Mouse (Mus musculus): ENCODE measurements around the gene Map2k4.

Map2k4 gene

GRCm38 (mm10) chr11:65773946-65774656, 14.0 kb downstream of the Map2k4 start:
- DNase-seq (ENCODE audit: low read depth, low spot score) = no peak

- DNase-seq (ENCODE audit: low read depth, low spot score) = no peak
Observed at GRCm38 (mm10) chr11:65773535-65773934, 14.6 kb downstream of the Map2k4 start.

DNA sequence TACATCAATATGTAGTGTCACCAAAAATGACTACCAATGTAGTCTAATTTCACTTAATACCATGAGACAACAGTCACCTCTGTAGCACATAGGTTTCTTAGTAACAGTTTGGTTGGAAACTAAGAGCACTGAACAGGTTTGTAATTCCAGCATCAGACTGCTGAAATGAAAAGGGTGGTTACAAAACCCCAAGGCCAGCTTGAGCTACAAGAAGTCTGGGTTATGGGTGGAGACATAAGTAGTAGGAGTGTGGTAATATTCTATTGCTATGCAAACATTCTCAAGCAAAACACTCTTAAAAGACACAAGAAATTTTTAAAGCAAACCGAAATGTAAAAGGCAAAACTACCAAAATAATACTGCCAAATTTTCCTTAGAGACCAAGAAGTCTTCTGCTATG, 16.6 kb downstream of the Map2k4 start:
- no peak for DNase-seq (ENCODE audit: low read depth, low spot score)

DNA sequence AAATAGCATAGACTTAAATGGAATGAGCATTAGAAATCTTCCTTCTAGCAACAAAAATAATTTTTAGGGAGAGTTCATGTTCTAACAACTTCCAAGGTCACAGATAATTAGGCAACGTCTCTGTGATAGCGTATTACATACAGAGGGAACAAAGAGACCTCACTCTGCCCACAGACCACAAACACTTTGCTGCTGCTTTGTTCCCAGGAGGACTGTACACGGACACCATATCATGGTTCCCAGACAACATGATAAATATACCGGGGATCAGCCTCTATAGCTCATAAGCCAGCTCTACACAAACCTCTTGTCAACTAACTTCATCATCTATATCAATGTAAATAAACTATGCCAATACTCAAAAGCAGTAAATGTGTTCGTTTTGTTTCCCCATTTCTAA, 18.1 kb downstream of the Map2k4 start:
- DNase-seq (ENCODE audit: low read depth, low spot score) = no peak

DNA sequence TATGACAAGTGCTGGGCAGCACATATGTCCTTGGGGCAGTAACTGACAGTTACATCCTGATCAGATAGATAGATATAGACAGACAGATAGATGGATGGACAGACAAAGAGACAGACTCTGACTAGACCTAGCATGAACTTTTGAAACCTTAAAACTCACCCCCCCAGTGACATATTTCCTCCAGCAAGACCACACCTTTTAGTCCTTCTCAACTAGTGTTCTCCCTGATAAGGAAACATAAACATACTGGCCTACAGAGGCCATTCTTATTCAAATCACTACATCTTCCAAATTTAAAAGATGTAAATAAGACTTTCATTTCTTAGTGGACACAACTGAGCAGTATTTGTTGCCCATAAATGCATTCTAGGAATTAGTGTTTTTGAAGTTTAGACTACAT, 19.7 kb downstream of the Map2k4 start:
- DNase-seq (ENCODE audit: low read depth, low spot score) = no peak

DNA sequence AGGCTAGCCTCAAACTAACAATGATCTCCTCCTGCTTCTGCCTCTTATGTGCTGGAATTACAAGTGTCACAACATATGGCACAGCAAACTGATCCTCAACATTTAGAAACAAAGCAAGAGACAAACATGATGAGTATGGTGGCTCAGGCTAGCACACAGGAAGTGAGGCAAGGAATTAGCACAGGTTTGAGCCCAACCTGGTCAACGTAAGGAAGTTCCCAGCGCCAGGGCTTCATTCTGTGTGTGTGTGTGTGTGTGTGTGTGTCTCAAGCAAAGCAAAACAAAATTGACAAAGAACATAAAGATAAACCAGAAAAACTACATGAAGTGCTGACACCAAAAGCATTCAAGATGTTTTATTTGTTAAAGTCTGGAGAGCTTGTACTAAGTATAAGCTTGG, 27.2 kb downstream of the Map2k4 start:
- no peak for DNase-seq (ENCODE audit: low read depth, low spot score)

GRCm38 (mm10) chr11:65759350-65759749, 28.7 kb downstream of the Map2k4 start:
- DNase-seq (ENCODE audit: low read depth, low spot score) = no peak

- no peak for DNase-seq (ENCODE audit: low read depth, low spot score)
Observed at GRCm38 (mm10) chr11:65754161-65754560, 33.9 kb downstream of the Map2k4 start.

DNA sequence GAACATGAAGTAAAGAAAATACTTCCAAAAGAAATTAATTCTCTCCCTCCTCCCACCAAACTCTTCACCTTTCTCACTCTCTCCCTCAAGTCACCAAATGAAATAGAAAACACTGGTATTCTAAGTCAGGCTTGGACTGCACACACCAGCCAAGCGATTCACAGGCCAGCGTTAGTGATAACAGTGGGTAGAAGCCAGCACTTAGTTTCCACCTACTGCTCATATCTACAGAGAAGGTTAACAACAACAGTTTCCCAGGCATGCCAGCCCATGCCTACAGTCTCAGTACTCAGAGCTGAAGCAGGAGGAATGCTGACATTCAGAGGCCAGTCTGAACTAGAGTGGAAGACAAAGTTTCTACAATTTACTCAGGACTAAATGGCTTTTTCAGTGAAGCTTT, 34.5 kb downstream of the Map2k4 start:
- DNase-seq (ENCODE audit: low read depth, low spot score) = no peak

GRCm38 (mm10) chr11:65750546-65750945, 37.6 kb downstream of the Map2k4 start:
- DNase-seq (ENCODE audit: low read depth, low spot score) = no peak

GRCm38 (mm10) chr11:65747433-65747832, 40.7 kb downstream of the Map2k4 start:
- DNase-seq (ENCODE audit: low read depth, low spot score) = no peak

- DNase-seq (ENCODE audit: low read depth, low spot score) = no peak
Observed at GRCm38 (mm10) chr11:65745707-65746333, 42.3 kb downstream of the Map2k4 start.

GRCm38 (mm10) chr11:65743866-65744265, 44.2 kb downstream of the Map2k4 start:
- no peak for DNase-seq (ENCODE audit: low read depth, low spot score)

DNA sequence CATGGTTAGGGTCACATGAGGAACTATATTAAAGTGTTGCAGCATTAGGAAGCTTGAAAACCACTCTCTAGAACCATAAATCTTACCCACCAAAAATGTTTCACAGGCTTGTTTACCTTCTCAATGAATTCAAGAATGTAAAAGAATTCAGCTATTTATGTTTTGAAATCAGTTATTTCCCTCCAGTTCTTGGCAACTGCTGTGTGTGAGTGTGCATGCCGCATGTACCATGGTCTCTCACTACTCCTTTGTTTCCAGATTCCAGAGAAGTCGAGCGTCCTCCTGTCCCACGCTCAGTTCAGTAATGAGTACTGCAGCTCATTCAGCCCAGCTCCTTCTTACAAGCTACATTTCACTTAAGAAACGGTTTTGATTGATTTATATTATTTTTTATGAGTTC, 47.3 kb downstream of the Map2k4 start:
- DNase-seq (ENCODE audit: low read depth, low spot score) = no peak

- no peak for DNase-seq (ENCODE audit: low read depth, low spot score)
Observed at GRCm38 (mm10) chr11:65740390-65740789, 47.7 kb downstream of the Map2k4 start.

DNA sequence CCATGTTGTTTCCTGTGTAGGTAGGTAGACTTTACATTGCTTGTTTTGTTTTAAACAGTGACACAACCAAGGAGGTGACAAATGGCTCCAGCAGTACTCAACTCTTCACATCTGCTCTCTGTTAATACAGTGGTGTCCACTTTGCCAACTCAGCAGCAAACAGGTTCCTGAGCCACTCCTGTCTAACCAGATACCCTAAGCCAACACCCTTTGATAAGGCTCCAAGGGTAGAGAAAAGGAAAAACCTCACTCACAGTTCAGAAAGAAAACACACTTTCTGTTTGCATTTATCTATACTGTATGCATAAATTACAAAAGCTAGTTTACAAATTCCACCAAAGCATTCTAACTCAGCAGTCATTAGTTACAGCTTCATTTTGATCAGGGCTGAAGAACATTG, 48.2 kb downstream of the Map2k4 start:
- DNase-seq (ENCODE audit: low read depth, low spot score) = no peak

- no peak for DNase-seq (ENCODE audit: low read depth, low spot score)
Observed at GRCm38 (mm10) chr11:65734656-65735055, 53.4 kb downstream of the Map2k4 start.

DNA sequence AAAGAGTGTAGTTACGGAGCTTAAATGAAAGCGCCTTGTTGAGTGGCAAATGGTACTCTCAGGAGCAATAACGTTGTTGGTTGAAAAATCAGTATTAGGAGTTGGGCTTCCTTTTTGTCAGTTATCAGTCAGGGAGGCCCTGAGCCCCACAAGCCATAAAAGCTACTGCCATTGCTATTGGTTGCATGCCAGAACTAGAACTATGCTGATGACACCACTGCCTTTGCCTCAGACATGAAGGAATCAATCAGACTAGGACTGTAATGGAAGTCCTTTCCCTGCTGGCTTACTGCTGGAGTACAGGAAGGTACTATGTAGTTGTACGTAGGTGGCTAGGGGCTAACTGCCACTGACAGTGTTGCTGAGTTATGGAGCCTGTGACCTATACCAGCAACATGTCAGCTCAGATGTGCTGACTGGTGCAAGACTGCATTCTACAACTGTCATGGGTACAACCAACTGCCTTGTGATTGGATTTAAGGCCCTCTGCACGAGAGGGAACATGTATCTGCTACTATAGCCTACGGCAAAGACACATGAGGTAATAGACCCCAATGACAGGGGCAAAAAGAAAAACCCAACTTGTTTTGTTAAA, 58.4 kb downstream of the Map2k4 start:
- DNase-seq (ENCODE audit: low read depth, low spot score) = no peak

DNA sequence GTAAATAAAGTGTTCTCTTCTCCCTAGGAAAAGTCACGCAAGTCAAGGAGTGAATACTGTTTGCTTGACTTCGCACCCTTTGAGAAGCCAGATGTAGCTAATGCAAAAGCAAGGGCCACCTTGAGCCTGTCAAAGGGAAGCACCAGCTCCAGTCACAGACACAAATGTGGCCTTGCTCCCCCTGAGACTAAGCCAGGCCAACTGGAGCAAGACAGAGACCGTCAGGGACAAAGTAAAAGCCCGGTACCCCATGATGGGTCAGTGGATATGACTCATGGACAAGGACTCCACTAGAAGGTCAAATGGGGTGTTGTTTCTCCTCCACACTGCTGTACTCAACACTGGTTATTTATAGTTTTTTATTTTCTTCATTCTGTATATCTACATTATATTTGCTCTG, 59.2 kb downstream of the Map2k4 start:
- DNase-seq (ENCODE audit: low read depth, low spot score) = no peak

DNA sequence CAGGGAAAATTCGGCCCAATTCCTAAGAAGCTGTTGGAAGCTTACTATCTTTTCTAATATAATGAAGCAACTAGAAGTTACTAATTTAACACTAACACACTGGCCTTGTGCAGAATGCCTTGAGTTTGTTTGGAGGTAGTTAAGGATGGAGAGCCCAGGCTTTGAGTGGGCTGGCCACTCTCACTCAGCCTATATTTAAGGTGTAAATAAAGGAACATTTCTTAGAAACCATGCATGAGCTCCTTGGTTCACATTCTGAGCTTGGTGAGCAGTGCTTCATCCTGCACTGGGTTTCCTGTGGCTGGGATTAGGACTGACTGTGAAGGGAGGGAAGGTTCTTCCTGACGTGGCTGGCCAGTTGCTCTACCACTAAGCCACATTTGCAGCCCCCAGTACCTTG, 64.4 kb downstream of the Map2k4 start:
- DNase-seq (ENCODE audit: low read depth, low spot score) = no peak

GRCm38 (mm10) chr11:65721615-65722014, 66.5 kb downstream of the Map2k4 start:
- no peak for DNase-seq (ENCODE audit: low read depth, low spot score)

GRCm38 (mm10) chr11:65719960-65720359, 68.1 kb downstream of the Map2k4 start:
- no peak for DNase-seq (ENCODE audit: low read depth, low spot score)

- DNase-seq (ENCODE audit: low read depth, low spot score) = no peak
Observed at GRCm38 (mm10) chr11:65713830-65714229, 74.3 kb downstream of the Map2k4 start.
